Mouse (Mus musculus) layer of hippocampus, adult 2 months (tissue): ENCODE results near the gene Ccsap. TPM values are rescaled to one million over a fixed set of nuclear protein-coding genes. Genes with fewer than 3 reads are reported as not detected.

Experiments used
- DNase-seq, 2 experiments: peaks; one replicate each; pipeline ENCODE4 v3.0.0; 2022; ENCODE audit warnings: low spot score in 2 of 2
- H3K27ac ChIP-seq: fragments of 200-600 bp; 2 replicates; pipeline ENCODE4 v1.8.1; 2022
- H3K4me3 ChIP-seq: fragments of 200-600 bp; 2 replicates; pipeline ENCODE4 v1.8.1; 2022; ENCODE audit warnings: mild to moderate bottlenecking
- CTCF ChIP-seq: fragments of 200-600 bp; conservative IDR thresholded peaks from 2 replicates; pipeline ENCODE4 v1.8.1; 2022; ENCODE audit warnings: antibody characterized with exemption, mild to moderate bottlenecking, moderate library complexity
- long read RNA-seq, 2 experiments: library from polyadenylated mRNA; stranded (forward); transcript quantifications; one replicate each; pipeline ENCODE4 v2.0.0; 2021; ENCODE audit warnings: borderline mapping rate in 2 of 2
- total RNA-seq, 2 experiments: library from RNA; stranded (reverse); gene quantifications; 2 replicates each; pipeline ENCODE4 v1.2.3; 2021

Gene Ccsap
- total RNA-seq = 10 to 100 TPM; 62.3 to 62.7 TPM
- long read RNA-seq, experiment 1, transcript Ccsap-201 (3 exons, 2,390 nt) = major isoform, 57 of 104 reads
- long read RNA-seq, experiment 1, transcript Ccsap-202 (4 exons, 2,673 nt) = minor isoform, 44 of 104 reads
- long read RNA-seq, experiment 1, partial matches to known transcripts = 1 of 104 reads
- long read RNA-seq, experiment 1, other reads (novel, unspliced or antisense) = 2 of 104 reads
- long read RNA-seq, experiment 2, transcript Ccsap-201 (3 exons, 2,390 nt) = minor isoform, 57 of 130 reads
- long read RNA-seq, experiment 2, transcript Ccsap-202 (4 exons, 2,673 nt) = major isoform, 60 of 130 reads
- long read RNA-seq, experiment 2, partial matches to known transcripts = 2 of 130 reads
- long read RNA-seq, experiment 2, other reads (novel, unspliced or antisense) = 11 of 130 reads

DNA sequence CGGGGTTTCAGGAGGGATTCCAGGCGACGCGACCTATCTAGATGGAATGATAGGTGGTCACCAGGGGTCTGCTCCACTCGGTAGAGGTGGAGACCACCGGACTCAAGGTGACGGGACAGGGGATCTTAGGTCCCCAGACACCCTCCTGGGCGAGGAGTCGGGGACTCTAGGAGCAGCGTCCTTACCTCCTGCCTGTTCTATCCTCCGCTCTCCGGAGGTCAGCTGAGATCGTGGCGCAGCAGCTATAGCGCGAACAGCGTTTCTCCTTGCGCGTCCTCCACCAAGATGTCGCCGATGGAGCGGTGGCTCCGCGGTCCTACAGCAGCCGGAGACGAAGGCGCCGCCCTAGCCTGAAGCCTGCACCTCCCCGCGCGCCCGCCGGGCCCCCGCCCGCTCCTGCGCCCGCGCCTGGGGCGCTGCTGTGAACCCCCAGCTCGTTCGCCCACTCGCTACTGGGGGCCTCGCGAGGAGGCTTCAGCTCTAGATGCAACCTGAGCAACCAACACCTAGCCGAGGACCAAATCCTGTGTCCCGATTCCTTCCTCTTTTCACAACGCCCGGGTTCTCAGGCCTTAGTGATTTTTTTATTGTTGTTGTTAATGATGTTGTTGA lies at the start of gene Ccsap:
Gene Ccsap (minus strand): TSS at position 562 of the 612 bp plus-strand sequence.
- peak; percentile 53 for TF ChIP-seq CTCF
- peak within 1 kb of the TSS; percentile 97 for H3K4me3 ChIP-seq
- peak within 1 kb of the TSS; percentile 99 for H3K27ac ChIP-seq
- peak; percentile 56 to 71 for DNase-seq

DNA sequence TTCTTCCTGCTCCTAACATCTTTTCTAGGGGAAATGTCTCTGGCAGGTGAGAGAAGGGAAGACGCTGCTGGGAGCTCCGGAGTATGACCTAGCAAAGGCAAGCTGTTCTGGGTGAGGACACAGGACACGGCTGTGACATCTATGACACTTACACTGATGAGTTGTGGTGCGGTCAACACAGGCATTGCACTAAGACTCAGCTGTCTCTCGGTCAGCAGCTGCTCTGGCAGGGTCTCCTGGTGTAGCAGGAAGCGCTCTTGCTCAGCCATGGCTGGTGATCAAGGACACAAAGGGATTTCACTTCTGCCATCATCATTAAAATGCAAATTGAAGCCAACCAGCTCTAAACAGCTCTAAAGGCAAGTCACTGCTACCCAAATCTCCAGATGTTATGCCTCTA lies 47.6 kb upstream of the Ccsap start:
- no peak overlapping the region for H3K4me3 ChIP-seq
- TF ChIP-seq CTCF = no peak
- no peak for DNase-seq
- no peak overlapping the region; the same call in 1 of the 2 replicates for H3K27ac ChIP-seq

DNA sequence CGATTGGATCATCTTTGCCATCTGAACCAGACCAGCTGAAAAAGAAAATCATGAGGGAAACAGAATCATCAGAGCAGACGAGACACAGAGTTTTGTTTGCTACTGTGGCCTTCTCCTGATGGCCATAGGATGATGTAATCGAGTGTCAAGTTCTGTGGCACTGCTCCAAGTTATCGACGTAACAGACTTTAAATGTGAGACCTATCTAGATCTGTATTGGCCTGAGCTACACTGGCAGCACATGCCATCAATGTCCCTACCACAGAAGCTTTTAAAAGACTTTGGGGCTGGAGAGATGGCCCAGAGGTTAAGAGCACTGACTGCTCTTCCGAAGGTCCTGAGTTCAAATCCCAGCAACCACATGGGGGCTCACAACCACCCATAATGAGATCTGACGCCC lies 42.6 kb upstream of the Ccsap start:
- Histone ChIP-seq H3K4me3 (no peak overlapping the region), H3K27ac (no peak overlapping the region)
- no peak for DNase-seq
- no peak for TF ChIP-seq CTCF

DNA sequence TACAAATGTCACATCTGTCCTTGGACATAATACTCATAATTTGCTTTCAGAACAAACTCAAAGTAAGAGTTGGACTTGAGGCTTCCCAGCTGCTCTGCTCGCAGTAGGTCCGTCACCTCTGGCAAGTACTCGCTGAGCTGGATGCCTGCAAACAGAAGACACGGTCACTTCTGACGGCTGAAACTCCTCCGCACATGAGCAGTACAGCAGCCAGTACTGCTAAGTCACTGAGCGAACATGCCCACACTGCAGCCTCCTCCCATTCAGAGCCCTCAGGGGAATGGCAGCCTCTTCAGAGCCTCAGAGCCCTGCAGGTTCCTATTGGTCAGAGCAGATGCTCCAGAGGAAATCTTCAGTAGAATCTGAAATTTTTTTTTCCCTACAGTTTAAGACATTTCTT lies 39.4 kb upstream of the Ccsap start:
- H3K27ac ChIP-seq = no peak overlapping the region
- no peak for DNase-seq
- H3K4me3 ChIP-seq = no peak overlapping the region
- TF ChIP-seq CTCF = no peak

DNA sequence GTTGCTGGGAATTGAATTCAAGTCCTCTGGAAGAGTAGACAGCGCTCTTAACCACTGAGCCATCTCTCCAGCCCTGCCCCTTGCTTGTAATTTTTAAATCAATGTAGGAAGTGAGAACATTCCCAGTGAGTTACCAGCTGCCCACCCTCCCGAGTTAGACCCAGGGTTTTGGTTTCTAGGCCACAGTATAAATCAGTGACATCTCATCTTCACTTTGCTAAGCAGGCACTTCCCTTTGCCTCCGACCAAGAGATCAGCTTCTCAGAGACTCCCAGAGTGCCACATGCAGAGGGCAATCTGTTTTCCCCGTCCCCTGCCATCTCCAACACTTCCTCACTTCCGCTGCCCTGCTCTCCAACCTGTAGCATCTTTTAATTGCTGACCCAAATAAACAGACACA lies 38.6 kb upstream of the Ccsap start:
- H3K4me3 ChIP-seq = no peak overlapping the region
- H3K27ac ChIP-seq = no peak overlapping the region
- no peak for TF ChIP-seq CTCF
- no peak for DNase-seq

DNA sequence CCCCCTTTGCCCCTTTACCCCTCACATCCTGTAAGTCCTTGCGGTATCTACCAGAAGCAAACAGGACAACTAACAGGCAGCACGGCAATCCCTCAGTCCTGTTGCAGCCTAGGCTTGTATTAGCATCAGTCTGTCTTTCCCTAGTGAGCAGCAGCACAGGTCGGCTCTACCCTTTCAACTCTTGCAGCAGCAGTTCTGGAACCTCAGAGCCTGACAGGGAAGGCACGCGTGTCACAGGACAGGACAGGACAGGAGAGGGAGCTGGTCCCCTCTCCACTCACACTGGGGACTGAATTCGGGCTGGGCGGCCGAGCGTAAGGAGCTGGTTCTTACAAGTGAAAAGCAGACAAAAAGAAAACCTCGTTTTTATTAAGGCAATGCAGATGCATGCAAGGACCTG lies 36.8 kb upstream of the Ccsap start:
- H3K27ac ChIP-seq = no peak overlapping the region
- TF ChIP-seq CTCF = no peak
- H3K4me3 ChIP-seq = no peak overlapping the region
- DNase-seq = no peak

DNA sequence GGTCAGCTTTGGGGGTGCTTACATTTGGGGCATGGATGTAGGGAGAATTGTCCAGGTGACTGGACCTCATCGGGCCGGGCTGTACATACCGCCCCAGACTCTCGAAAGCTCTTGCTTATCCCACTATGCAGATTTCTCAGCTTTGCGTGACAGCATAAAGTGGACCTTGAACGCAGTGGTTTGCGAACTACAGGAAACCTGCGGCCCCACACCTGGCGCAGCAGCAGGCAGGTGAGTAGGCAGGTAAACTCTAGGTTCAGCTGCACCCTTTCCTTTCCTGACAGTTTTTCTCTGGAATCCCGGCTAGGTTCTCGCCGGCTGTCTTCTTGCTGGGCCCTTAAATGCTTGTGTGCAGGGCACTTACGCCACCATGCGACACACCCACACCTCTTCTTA lies 36.4 kb upstream of the Ccsap start:
- TF ChIP-seq CTCF = no peak
- H3K4me3 ChIP-seq = no peak overlapping the region
- no peak overlapping the region for H3K27ac ChIP-seq
- no peak for DNase-seq

DNA sequence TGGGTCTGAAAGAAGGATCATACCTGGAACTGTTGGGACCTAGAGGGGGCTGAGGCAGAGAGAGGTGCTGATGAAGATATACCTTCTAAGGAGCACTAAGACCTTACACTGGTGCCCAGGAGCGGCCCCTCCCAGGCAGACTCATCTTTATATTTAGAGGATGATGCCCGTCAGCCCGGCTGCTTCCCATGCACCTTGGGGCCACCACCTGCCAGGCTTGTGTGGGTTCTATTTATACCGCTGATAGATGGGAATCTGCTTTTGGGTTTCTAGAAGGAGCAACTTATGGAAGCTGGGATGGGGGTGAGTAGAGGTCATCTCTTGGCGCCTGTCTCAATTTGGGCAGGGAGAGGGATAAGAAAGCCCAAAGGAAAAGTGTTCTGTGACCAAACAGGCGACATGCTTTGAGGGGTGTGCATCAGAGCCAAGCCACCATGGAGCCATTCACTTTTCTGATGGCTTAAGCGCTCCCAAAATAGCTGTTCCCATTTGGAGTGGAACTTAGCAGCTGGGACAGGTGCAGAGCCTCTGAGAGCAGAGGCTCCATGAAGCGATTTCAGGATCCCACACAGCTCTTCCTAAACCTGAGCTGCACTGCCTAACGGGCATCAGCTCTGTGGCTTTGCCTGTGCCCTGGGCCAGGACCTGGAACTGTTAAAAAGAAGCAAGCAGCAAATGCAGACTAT lies 35.8 kb upstream of the Ccsap start:
- TF ChIP-seq CTCF = no peak
- DNase-seq = no peak
- Histone ChIP-seq H3K4me3 (no peak overlapping the region), H3K27ac (no peak overlapping the region)

DNA sequence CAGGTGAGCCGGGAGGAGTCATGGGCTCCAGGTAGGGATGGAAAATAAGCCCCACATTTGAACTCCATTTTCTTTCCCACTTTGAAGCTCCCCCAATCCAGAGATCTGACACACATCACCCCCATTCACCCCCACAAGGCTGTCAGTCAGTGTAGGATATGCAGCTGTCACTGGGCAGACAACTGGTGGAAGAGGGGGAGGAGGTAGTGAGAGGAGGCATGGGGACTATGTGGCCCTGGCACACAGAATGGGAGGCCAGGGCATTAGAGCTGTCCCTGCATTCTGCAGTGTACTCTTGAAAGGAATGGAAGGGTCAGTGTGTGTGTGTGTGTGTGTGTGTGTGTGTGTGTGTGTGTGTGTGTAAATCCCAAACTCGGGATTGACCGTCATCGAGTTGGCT lies 35.2 kb upstream of the Ccsap start:
- Histone ChIP-seq H3K4me3 (no peak overlapping the region), H3K27ac (no peak overlapping the region)
- DNase-seq = no peak
- TF ChIP-seq CTCF = no peak

DNA sequence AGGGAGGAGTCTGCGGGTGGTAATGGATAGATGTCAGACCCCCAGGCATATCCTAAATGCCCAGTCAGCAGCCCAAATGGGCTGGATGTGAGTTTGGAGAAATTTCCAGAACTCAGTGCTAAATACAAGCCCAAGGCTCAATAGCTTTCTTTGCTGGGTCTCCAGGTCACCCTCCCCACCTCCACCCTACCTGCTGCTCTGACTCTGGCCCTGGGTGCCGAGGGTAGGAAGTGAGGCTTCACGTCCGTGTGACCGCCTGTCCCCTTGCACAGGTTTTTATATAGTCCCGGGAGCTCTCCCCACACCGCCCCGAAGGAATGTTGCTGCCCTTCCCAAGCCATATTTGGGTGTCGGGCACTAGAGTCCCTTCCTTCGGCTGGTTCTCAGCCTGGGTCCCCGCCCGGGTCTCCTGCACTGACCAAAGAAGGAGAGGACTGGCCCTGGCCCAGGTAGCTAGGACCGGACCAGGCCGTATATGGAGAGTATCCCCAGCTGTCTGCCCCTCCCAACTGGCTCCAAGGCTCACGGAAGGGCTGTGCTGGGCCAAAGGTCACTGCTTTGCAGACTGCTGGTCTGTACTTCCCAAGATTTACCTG lies 34.6 kb upstream of the Ccsap start, which contains the start of gene Acta1:
Gene Acta1 (minus strand): TSS at position 250 of the 596 bp plus-strand sequence.
- Histone ChIP-seq H3K27ac (no peak within 1 kb of the TSS), H3K4me3 (no peak within 1 kb of the TSS)
- no peak for DNase-seq
- TF ChIP-seq CTCF = no peak

DNA sequence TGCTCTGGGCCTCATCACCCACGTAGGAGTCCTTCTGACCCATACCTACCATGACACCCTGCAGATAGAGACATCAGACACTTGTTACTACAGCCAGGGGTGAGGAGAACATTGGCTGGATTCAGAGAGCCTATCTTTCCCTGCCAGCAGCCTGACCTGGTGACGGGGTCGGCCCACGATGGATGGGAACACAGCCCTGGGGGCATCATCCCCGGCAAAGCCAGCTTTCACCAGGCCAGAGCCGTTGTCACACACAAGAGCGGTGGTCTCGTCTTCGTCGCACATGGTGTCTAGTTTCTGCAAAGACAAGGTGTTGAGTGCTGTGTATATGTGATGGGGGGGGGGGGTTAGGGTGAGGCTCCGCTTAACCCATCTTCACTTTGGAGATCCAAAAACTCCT lies 33.4 kb upstream of the Ccsap start:
- Histone ChIP-seq H3K4me3 (no peak overlapping the region), H3K27ac (peak overlapping the region; percentile 97; the same call in 1 of the 2 replicates)
- DNase-seq = no peak
- no peak for TF ChIP-seq CTCF

DNA sequence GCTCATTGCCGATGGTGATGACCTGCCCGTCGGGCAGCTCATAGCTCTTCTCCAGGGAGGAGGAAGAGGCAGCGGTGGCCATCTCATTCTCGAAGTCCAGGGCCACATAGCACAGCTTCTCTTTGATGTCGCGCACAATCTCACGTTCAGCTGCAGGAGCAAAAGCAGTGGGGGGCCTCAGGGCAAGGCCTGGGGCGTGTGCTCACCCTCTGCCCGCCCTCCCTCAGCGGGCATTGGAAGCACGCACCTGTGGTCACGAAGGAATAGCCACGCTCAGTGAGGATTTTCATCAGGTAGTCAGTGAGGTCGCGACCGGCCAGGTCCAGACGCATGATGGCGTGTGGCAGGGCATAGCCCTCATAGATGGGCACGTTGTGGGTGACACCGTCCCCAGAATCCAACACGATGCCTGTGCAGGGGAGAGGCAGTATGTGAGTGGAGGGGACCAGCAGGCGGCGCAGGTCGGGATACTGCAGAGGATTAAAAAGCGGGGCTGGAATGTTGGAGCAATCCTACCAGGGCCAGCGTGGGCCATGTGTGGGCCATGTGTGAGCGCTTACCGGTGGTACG lies 32.7 kb upstream of the Ccsap start:
- H3K4me3 ChIP-seq = peak overlapping the region; percentile 62
- DNase-seq = no peak
- peak overlapping the region; percentile 97 for H3K27ac ChIP-seq
- TF ChIP-seq CTCF = peak; percentile 53
